Mouse (Mus musculus) thymus, adult 18-20 months (tissue): Measurements from ENCODE around the gene 4930469K13Rik.

ENCODE experiments used
- DNase-seq, 2 experiments: peaks; one replicate each; pipeline ENCODE4 v3.0.0; 2022; ENCODE audit warnings: mixed read lengths in 2 of 2

4930469K13Rik gene

GRCm38 (mm10) chr11:33932386-33933111 is 165.8 kb downstream of the 4930469K13Rik start:
- DNase-seq, result no peak

- DNase-seq, result peak; percentile 50 to 67
Measured at GRCm38 (mm10) chr11:33931836-33932385, 166.4 kb downstream of the 4930469K13Rik start.

- no peak for DNase-seq
Measured at GRCm38 (mm10) chr11:33929412-33929811, 168.9 kb downstream of the 4930469K13Rik start.

- DNase-seq, result no peak
Measured at GRCm38 (mm10) chr11:33928658-33929057, 169.7 kb downstream of the 4930469K13Rik start.

GRCm38 (mm10) chr11:33927836-33928235 is 170.5 kb downstream of the 4930469K13Rik start:
- DNase-seq, result no peak

GRCm38 (mm10) chr11:33927321-33927720 is 171.0 kb downstream of the 4930469K13Rik start:
- no peak for DNase-seq

- no peak for DNase-seq
Measured at GRCm38 (mm10) chr11:33926551-33926950, 171.8 kb downstream of the 4930469K13Rik start.

- DNase-seq, result no peak
Measured at GRCm38 (mm10) chr11:33925778-33926177, 172.6 kb downstream of the 4930469K13Rik start.
